Mouse (Mus musculus): ENCODE results near the gene Piwil1. TPM values are rescaled to one million over a fixed set of nuclear protein-coding genes. Genes with fewer than 3 reads are reported as not detected.

The Piwil1 gene
- total RNA-seq (2021): under 1 TPM; 0.13 to 0.21 TPM
- long read RNA-seq, experiment 1: 0 reads
- long read RNA-seq, experiment 2: 0 reads

- DNase-seq: no peak
- intact Hi-C loops (cut with DNase I; ENCODE audit: low total_unique reads): no loop called here
Observed at GRCm38 (mm10) chr5:128702224-128702623, at the start of gene Piwil1. TSS of gene Piwil1 (plus strand) at chr5:128702524.

- DNase-seq: no peak
- intact Hi-C loops (cut with DNase I; ENCODE audit: low total_unique reads): no loop called here
Observed at GRCm38 (mm10) chr5:128656496-128657135, 45.7 kb upstream of the Piwil1 start.

- intact Hi-C loops (cut with DNase I; ENCODE audit: low total_unique reads): loop anchor here (10.0 kb wide), 1 partner anchor 135 kb away; no protein-coding TSS in a partner anchor
- no peak for DNase-seq
Observed at GRCm38 (mm10) chr5:128660101-128660500, 42.2 kb upstream of the Piwil1 start.

GRCm38 (mm10) chr5:128662881-128663280 lies 39.4 kb upstream of the Piwil1 start:
- intact Hi-C loops (cut with DNase I; ENCODE audit: low total_unique reads): loop anchor here (10.0 kb wide), 1 partner anchor 138 kb away; no protein-coding TSS in a partner anchor
- DNase-seq: no peak

GRCm38 (mm10) chr5:128663976-128664375 lies 38.3 kb upstream of the Piwil1 start:
- intact Hi-C loops (cut with DNase I; ENCODE audit: low total_unique reads): loop anchor here (10.0 kb wide), 1 partner anchor 139 kb away; no protein-coding TSS in a partner anchor
- no peak for DNase-seq

- no peak for DNase-seq
- intact Hi-C loops (cut with DNase I; ENCODE audit: low total_unique reads): loop anchor here (10.0 kb wide), 1 partner anchor 140 kb away; no protein-coding TSS in a partner anchor
Observed at GRCm38 (mm10) chr5:128665045-128665444, 37.3 kb upstream of the Piwil1 start.

GRCm38 (mm10) chr5:128667303-128667702 lies 35.0 kb upstream of the Piwil1 start:
- DNase-seq: no peak
- intact Hi-C loops (cut with DNase I; ENCODE audit: low total_unique reads): loop anchor here (10.0 kb wide), 1 partner anchor 143 kb away; no protein-coding TSS in a partner anchor

- no peak for DNase-seq
- intact Hi-C loops (cut with DNase I; ENCODE audit: low total_unique reads): no loop called here
Observed at GRCm38 (mm10) chr5:128674124-128674523, 28.2 kb upstream of the Piwil1 start.

- intact Hi-C loops (cut with DNase I; ENCODE audit: low total_unique reads): no loop called here
- no peak for DNase-seq
Observed at GRCm38 (mm10) chr5:128677373-128677772, 25.0 kb upstream of the Piwil1 start.

GRCm38 (mm10) chr5:128677861-128678260 lies 24.5 kb upstream of the Piwil1 start:
- no peak for DNase-seq
- intact Hi-C loops (cut with DNase I; ENCODE audit: low total_unique reads): no loop called here

- intact Hi-C loops (cut with DNase I; ENCODE audit: low total_unique reads): no loop called here
- no peak for DNase-seq
Observed at GRCm38 (mm10) chr5:128681456-128681855, 20.9 kb upstream of the Piwil1 start.

GRCm38 (mm10) chr5:128684192-128684591 lies 18.1 kb upstream of the Piwil1 start:
- intact Hi-C loops (cut with DNase I; ENCODE audit: low total_unique reads): no loop called here
- no peak for DNase-seq

- no peak for DNase-seq
- intact Hi-C loops (cut with DNase I; ENCODE audit: low total_unique reads): no loop called here
Observed at GRCm38 (mm10) chr5:128684621-128685020, 17.7 kb upstream of the Piwil1 start.

- intact Hi-C loops (cut with DNase I; ENCODE audit: low total_unique reads): no loop called here
- DNase-seq: no peak
Observed at GRCm38 (mm10) chr5:128687139-128687538, 15.2 kb upstream of the Piwil1 start.

GRCm38 (mm10) chr5:128694107-128694506 lies 8.2 kb upstream of the Piwil1 start:
- intact Hi-C loops (cut with DNase I; ENCODE audit: low total_unique reads): no loop called here
- DNase-seq: no peak

GRCm38 (mm10) chr5:128694611-128695325 lies 7.6 kb upstream of the Piwil1 start:
- no peak for DNase-seq
- intact Hi-C loops (cut with DNase I; ENCODE audit: low total_unique reads): no loop called here

- no peak for DNase-seq
- intact Hi-C loops (cut with DNase I; ENCODE audit: low total_unique reads): no loop called here
Observed at GRCm38 (mm10) chr5:128696824-128697223, 5.5 kb upstream of the Piwil1 start.

- DNase-seq: no peak
- intact Hi-C loops (cut with DNase I; ENCODE audit: low total_unique reads): no loop called here
Observed at GRCm38 (mm10) chr5:128700716-128701115, 1.6 kb upstream of the Piwil1 start.

- DNase-seq: no peak
- intact Hi-C loops (cut with DNase I; ENCODE audit: low total_unique reads): no loop called here
Observed at GRCm38 (mm10) chr5:128703688-128704087, 1.4 kb downstream of the Piwil1 start.

GRCm38 (mm10) chr5:128704134-128704904 lies 2.0 kb downstream of the Piwil1 start:
- intact Hi-C loops (cut with DNase I; ENCODE audit: low total_unique reads): no loop called here
- no peak for DNase-seq

All from gastrocnemius, postnatal 14 days (tissue).